Mouse (Mus musculus) stomach, postnatal 0 days (tissue): ENCODE data around the gene Cnih4.

Experiments
- CTCF ChIP-seq: IDR thresholded peaks from 2 replicates; pipeline ENCODE4 v1.5.1; 2016; ENCODE audit warnings: antibody characterized with exemption, low read depth, mild to moderate bottlenecking, moderate library complexity
- EP300 ChIP-seq: optimal IDR thresholded peaks from 2 replicates; pipeline ENCODE3; 2016; ENCODE audit warnings: antibody characterized with exemption

GRCm38 (mm10) chr1:181211920-181212633 lies 67.6 kb downstream of the Cnih4 start, which contains the start of gene Wdr26:
- TF ChIP-seq CTCF (peak; percentile 52), EP300 (no peak)
